Mouse (Mus musculus): ENCODE data around the gene Marveld2.

Gene Marveld2

GRCm38 (mm10) chr13:100600317-100600716, 16.5 kb downstream of the Marveld2 start:
- no peak for DNase-seq (ENCODE audit: low read depth, low spot score)

DNA sequence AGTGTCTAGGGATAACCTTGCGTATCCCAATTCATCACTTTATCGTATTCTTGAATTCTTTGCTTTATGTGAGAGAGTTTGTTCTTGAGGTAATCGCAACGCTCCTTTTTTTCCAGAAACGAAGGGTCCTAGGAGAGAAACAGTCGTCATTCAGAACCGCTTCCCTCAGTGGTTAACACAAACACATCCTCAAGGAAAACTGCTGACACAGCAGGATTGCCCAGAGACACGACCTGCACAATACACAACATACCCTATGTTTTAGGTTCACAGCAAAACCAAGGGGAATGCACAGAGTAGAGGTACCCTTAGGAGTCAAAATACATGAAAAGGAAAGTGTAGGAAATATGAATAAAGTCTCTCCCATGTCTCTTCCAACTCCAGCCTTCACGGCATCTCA, 19.5 kb downstream of the Marveld2 start:
- no peak for DNase-seq (ENCODE audit: low read depth, low spot score)

DNA sequence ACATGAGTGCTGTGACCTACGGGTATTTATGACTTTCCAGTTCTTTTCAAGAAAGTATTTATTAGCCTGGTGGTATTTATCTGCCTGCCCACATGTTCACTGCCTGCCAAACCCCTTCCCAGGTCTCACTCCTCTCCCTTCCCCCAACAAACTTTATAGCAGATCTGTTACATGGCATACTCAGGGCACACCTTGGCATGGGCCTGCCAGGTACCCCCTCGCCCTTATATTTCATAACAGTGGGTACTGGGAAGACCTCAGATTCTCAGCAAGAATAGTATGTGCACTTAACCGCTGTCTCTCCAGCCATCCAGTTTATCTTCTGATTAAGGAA, 21.3 kb downstream of the Marveld2 start:
- no peak for DNase-seq (ENCODE audit: low read depth, low spot score)

- no peak for DNase-seq (ENCODE audit: low read depth, low spot score)
These were observed 21.8 kb downstream of the Marveld2 start for GRCm38 (mm10) chr13:100594838-100595551.

GRCm38 (mm10) chr13:100594041-100594792, 22.6 kb downstream of the Marveld2 start:
- peak; percentile 17 for DNase-seq (ENCODE audit: low read depth, low spot score)

DNA sequence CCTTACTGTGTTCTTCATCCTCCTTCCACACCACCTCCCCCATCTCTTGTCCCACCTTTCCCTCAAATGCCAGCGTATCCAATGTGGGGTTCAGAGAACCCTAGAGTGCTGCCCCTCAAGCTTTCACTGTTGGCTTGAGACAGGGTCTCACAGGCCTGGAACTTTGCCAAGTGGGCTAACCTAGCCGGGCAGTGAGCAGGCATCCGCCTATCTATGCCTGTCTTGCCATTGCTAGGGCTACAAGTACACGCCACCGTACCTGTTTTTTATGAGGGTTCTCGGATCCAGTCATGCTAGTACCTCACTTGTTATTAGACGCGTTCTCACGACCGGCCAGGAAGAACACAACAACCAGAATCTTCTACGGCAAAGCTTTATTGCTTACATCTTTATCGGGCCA, 28.1 kb downstream of the Marveld2 start:
- no peak for DNase-seq (ENCODE audit: low read depth, low spot score)

DNA sequence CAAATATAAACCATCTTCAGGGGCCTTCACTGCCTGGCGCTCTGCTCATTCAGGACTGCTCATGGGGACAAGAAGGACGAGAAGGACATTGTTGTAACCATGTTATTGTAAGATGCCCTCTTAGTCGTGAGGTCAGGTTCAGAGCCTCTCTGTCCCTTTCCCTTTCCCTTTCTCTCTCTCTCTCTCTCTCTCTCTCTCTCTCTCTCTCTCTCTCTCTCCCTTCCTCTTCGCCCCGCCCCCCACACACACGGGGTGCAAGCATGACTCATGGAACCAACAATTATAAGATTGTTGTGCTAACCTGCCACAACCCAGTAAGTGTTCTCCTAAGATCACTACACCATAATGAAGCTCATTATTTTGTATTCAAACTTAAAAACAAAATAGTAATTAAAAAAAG, 34.6 kb downstream of the Marveld2 start:
- DNase-seq (ENCODE audit: low read depth, low spot score): no peak

DNA sequence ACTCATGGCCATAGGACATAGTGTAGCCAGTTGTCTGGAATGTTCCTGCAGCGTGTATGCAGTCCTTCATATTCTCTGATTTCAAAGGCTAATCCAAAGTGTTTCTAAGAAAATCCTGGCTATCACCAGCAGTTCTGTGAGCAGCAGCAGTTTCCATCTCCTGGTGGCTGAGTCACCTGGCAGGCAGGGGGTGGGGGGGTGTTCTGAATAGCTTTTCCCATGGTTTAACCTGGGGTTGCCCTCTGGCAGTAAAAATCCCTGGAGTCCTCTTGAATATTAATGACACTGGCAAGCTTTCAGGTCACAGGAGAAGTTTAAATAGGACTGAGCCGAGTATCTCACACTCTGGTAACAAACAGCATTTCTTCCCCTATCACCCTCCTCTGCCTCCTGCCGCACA, 35.1 kb downstream of the Marveld2 start:
- no peak for DNase-seq (ENCODE audit: low read depth, low spot score)

DNA sequence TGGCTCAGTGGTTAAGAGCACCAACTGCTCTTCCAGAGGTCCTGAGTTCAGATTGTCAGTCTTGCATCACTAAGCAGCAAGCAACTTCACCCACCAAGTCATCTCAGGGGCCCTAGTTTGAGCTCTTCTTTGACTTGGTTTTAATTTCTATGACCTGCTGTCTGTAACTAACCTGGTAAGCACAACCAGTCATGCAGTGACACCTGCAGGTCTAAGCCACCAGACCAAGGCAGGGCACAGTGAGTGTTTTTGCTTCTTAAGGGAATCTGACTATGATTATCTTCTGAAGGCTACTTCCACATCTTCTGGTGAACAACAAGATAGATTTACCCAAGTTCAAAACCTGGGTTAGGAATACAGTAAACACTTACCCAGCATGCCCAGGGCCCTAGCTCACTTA, 36.8 kb downstream of the Marveld2 start:
- no peak for DNase-seq (ENCODE audit: low read depth, low spot score)

- DNase-seq (ENCODE audit: low read depth, low spot score): no peak
These were observed 37.6 kb downstream of the Marveld2 start for GRCm38 (mm10) chr13:100579220-100579619.

DNA sequence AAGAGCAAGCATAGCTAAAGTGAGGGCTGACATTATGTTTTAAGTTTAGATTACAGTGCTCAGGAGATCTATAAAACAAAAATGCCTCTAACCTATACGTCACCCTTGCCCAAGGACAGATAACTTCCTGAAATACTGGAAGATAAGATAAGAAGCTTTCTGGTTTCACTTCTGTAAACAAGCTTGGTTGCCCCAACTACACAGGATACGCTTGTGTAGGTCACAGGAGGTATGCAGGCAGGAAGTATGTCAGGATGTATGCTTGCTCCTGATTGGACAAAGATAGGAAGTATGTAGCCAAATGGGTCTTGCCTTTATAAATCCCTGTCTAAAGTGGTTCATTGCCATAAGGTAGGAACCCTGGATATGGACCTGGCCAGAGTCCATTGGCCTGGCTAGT, 40.8 kb downstream of the Marveld2 start:
- DNase-seq (ENCODE audit: low read depth, low spot score): no peak

DNA sequence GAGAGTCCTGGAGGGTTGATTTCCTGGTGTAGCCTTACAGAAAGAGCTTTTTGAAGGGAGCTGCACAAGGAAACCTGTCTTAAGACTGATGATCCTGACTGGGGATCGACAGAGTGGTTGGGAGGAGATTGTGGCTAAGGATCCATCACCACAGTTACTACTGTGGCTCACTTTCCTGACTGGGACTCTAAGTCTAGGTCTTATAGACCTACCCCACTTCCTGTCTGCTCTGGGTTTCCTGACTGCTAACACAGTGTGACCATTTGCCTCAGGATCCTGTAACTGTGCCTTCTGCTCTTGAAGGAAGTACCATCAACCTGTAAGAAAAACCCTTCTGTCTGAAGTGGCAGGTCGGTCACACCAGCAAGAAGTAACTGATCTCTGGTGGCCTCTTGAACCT, 46.1 kb downstream of the Marveld2 start:
- DNase-seq (ENCODE audit: low read depth, low spot score): no peak

DNA sequence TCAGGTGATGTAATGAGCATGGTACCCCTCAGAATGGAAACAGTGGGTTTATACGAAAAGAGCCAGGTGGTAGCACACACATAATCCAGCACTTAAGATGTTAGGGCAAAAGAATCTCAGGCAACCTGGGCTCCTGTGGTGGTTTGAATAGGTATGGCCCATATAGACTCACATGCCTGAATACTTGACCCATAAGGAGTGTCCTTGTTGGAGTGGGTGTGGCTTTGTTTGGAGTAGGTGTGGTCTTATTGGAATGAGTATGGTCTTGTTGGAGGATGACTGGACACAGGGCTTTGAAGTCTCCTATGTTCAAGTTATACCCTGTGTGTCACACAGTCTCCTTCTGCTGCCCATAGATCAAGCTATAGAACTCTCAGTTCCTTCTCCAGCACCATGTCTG, 48.4 kb downstream of the Marveld2 start:
- no peak for DNase-seq (ENCODE audit: low read depth, low spot score)

GRCm38 (mm10) chr13:100559449-100559848, 57.3 kb downstream of the Marveld2 start:
- no peak for DNase-seq (ENCODE audit: low read depth, low spot score)

DNA sequence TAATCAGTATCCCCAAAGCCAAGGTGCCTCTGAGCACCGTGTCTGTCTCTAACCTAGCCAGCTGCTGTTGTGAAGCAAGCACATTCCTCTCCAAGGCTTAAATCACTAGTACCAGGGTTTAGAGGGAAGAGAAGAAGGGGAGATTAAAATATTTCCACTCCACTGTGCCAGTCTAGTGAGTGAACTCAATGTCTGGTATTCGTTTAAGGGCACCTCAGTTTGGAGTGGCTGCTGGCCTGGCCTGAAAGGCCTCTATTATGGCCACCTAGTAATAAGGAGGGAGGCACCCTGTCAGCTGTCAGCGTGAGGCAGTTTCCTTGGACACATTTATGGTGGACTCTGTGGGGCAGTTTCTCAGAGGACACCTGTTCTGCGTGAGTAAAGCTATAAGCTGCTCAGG, 59.8 kb downstream of the Marveld2 start:
- no peak for DNase-seq (ENCODE audit: low read depth, low spot score)

- DNase-seq (ENCODE audit: low read depth, low spot score): no peak
These were observed 63.7 kb downstream of the Marveld2 start for GRCm38 (mm10) chr13:100553042-100553437.

DNA sequence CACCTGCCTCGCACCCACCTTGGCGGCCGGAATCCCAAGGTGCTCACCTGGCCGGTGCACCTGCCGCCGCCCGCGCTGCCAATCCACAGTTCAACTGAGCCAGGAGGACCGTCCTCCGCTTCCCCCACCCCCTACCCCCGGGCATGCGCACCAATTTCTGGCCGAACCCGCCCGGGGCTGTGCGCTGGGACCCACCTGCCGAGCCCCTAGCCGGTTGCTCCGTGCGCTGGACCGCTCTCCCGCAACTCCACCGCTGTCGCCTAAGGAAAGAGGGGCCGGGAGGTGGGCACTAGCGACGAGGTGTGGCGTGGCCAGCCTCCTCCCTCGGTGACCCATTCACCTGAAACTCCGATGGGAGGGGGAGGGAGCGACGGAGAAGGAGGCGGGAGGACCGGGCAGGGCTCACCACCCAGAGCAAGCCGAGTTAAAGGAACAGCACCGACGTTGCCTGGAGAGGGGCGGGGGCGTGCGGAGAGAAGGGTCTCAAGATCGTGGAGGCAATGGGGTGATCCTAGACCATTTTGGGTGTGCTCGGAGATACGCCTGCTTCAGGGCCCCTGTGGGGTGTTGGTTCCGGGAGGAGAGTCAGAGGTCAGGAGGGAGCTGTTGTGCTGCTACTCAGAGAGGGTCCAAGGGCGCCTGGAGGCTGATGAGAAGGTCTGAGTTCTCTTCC, 64.3 kb downstream of the Marveld2 start, which contains the start of gene Ocln:
Ocln (minus strand) TSS at position 350 of the 673 bp plus-strand sequence.
- DNase-seq (ENCODE audit: low read depth, low spot score): no peak

GRCm38 (mm10) chr13:100552009-100552368, 64.8 kb downstream of the Marveld2 start:
- DNase-seq (ENCODE audit: low read depth, low spot score): no peak

- DNase-seq (ENCODE audit: low read depth, low spot score): no peak
These were observed 65.3 kb downstream of the Marveld2 start for GRCm38 (mm10) chr13:100551371-100552008.

- DNase-seq (ENCODE audit: low read depth, low spot score): no peak
These were observed 69.5 kb downstream of the Marveld2 start for GRCm38 (mm10) chr13:100547269-100547668.

Measured in telencephalon, adult 2 months (tissue).